8 mouse cellular contexts compared by ENCODE assay signal in the genomic region with DNA sequence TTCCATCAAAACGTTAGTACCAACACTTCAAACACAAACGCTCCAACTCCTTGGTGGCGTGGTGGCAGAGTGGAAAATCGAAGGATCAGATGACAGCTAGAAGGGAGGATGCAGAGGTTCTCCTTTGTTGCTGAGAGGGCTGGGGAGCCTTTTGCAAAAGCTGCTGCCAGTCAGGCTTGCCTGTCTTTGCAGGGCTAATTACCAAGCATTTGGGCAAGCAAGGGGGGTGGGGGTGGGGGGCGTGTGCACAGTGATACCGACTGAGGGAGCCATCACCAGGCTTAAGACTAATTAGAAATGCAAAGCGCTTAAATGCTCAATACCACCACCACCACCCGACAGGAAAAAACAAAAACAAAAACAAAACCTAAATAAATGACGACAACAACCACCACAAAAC.
DNase-seq lines count a peak whose midpoint lies in the region; ATAC-seq and TF ChIP-seq lines count a peak whose summit lies in the region.

No protein-coding gene starts in this region.

- peak overlapping the region; percentile 31 for H3K4me3 ChIP-seq in hindbrain, embryonic 11.5 days (ENCODE audit: low read depth, low read length)
- peak overlapping the region; percentile 36 for H3K4me3 ChIP-seq in midbrain, embryonic 13.5 days (replicated peaks)

- peak overlapping the region; percentile 40 for H3K9ac ChIP-seq in hindbrain, embryonic 11.5 days (ENCODE audit: low read depth, low read length)
- peak overlapping the region; percentile 68 for H3K9ac ChIP-seq in midbrain, embryonic 13.5 days (replicated peaks)

- 0% methylated on average over 9 of the region's 9 CpGs for WGBS in hindbrain, embryonic 11.5 days
- WGBS in midbrain, embryonic 13.5 days, result under 1% methylated on average over 9 of the region's 9 CpGs

- peak; percentile 80 for ATAC-seq in hindbrain, embryonic 11.5 days (ENCODE audit: low FRiP score)
- ATAC-seq in midbrain, embryonic 13.5 days, result peak; percentile 80
- ATAC-seq in megakaryocyte, adult 5-6 weeks (ENCODE audit: poor library complexity, severe bottlenecking), result no peak

- TF ChIP-seq CTCF in brain, embryonic 14.5 days (IDR thresholded peaks at IDR 0.05; ENCODE audit: borderline replicate concordance, extremely low read depth, insufficient read depth, insufficient read length), result no peak

- no peaks in the 10 kb centered on the region for H3K36me3 ChIP-seq in hindbrain, embryonic 11.5 days (ENCODE audit: control insufficient read depth, insufficient read depth, low read length)
- H3K36me3 ChIP-seq in midbrain, embryonic 13.5 days, result no peaks in the 10 kb centered on the region

- H3K27ac ChIP-seq in hindbrain, embryonic 11.5 days (ENCODE audit: low read depth, low read length), result peak overlapping the region; percentile 73
- peak overlapping the region; percentile 96 for H3K27ac ChIP-seq in midbrain, embryonic 13.5 days

- H3K9me3 ChIP-seq in hindbrain, embryonic 11.5 days (ENCODE audit: control insufficient read depth, low read length), result no peaks in the 10 kb centered on the region
- 0 out of 2 replicates have a peak, but pooled peaks cover 5% of the 10 kb centered on the region for H3K9me3 ChIP-seq in midbrain, embryonic 13.5 days

- H3K27me3 ChIP-seq in hindbrain, embryonic 11.5 days (ENCODE audit: control insufficient read depth, insufficient read depth, low read length), result no peaks in the 10 kb centered on the region
- no peaks in the 10 kb centered on the region for H3K27me3 ChIP-seq in midbrain, embryonic 13.5 days

- DNase-seq in heart, adult 11 months, result peak; percentile 75
- no peak for DNase-seq in heart, postnatal 4 days
- peak; percentile 97 for DNase-seq in brain, embryonic 14.5 days (ENCODE audit: low read depth)
- DNase-seq in hindbrain, embryonic 11.5 days (ENCODE audit: low spot score), result peak; percentile 73
- no peak for DNase-seq in spleen, postnatal 14 days (ENCODE audit: low spot score in 2 of 2)
- no peak for DNase-seq in T-cell, adult 2 months (ENCODE audit: low spot score)

- H3K4me2 ChIP-seq in hindbrain, embryonic 11.5 days (replicated peaks; ENCODE audit: low read depth, low read length), result peak overlapping the region; percentile 31
- peak overlapping the region; percentile 55 for H3K4me2 ChIP-seq in midbrain, embryonic 13.5 days (replicated peaks)

- no peaks in the 10 kb centered on the region for H3K4me1 ChIP-seq in hindbrain, embryonic 11.5 days (replicated peaks; ENCODE audit: control insufficient read depth, insufficient read depth, low read length)
- H3K4me1 ChIP-seq in midbrain, embryonic 13.5 days (replicated peaks), result peaks cover 38% of the 10 kb centered on the region

- TF ChIP-seq POLR2A in brain, embryonic 14.5 days (IDR thresholded peaks at IDR 0.05; ENCODE audit: borderline replicate concordance, extremely low read depth, insufficient read depth, insufficient read length, poor library complexity, severe bottlenecking), result no peak; the same call in 1 of the 2 replicates

Comparison
In these comparisons a context has a peak if more than half of its experiments do, and no peak if none do; other contexts are left out.
1. DNase-seq: peak in heart, adult 11 months (single experiment), brain, embryonic 14.5 days (single experiment) and hindbrain, embryonic 11.5 days (single experiment); none in heart, postnatal 4 days (single experiment), spleen, postnatal 14 days (0 of 2) and T-cell, adult 2 months (single experiment).